Mouse (Mus musculus): ENCODE measurements around the gene 0610037L13Rik.

DNA sequence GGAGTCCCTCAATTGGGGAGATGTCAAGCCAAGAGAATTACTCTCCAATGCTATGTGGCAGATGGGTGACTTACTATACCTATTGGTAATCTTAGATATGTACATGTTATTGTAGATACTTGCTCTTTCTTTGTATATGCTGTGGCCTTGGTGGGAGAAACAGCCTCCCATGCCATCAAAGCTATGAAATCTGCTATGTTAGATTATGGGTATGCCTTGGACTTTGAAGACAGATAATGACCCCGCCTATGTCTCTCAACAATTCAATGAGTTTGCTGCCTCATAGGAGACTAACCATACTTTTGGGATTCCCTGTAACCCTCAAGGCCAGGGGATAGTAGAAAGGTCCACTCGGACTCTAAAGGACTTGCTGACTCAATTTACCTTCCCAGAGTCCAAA, 38.7 kb downstream of the 0610037L13Rik start:
- TF ChIP-seq MAX (IDR thresholded peaks at IDR 0.05; ENCODE audit: low read depth) (no peak), CEBPB (IDR thresholded peaks at IDR 0.05; ENCODE audit: insufficient read depth, poor library complexity, severe bottlenecking) (no peak), POLR2A (IDR thresholded peaks at IDR 0.05; ENCODE audit: insufficient read length, low read depth) (no peak), E2F4 (IDR thresholded peaks at IDR 0.05; ENCODE audit: insufficient read depth) (no peak), TCF12 (IDR thresholded peaks at IDR 0.05; ENCODE audit: insufficient read depth, poor library complexity, severe bottlenecking) (no peak), MYOG (IDR thresholded peaks at IDR 0.05; ENCODE audit: control insufficient read depth in 1 of 3, insufficient read depth in 1 of 3, insufficient read length in 2 of 3, low read depth in 2 of 3) (no peak), MYOD1 (IDR thresholded peaks at IDR 0.05; ENCODE audit: control insufficient read depth in 1 of 3, insufficient read length in 2 of 3, low read depth in 2 of 3) (no peak), REST (IDR thresholded peaks at IDR 0.05; ENCODE audit: insufficient read depth, insufficient read length) (no peak), USF1 (IDR thresholded peaks at IDR 0.05; ENCODE audit: low read depth) (no peak)

Data from myocyte (in vitro differentiated cells).